Mouse (Mus musculus) frontal cortex, postnatal 36 days (tissue): ENCODE data around the gene Krtap26-1.

ENCODE experiments used
- DNase-seq, 2 experiments: peaks; one replicate each; pipeline ENCODE4 v3.0.0; 2022; ENCODE audit warnings: low spot score in 2 of 2

Krtap26-1 gene

GRCm38 (mm10) chr16:88647358-88647846, at the start of gene Krtap26-1:
TSS of gene Krtap26-1 (minus strand) at chr16:88647796.
- no peak for DNase-seq

GRCm38 (mm10) chr16:88696256-88696655, 48.7 kb upstream of the Krtap26-1 start:
- no peak for DNase-seq

GRCm38 (mm10) chr16:88681282-88681681, 33.7 kb upstream of the Krtap26-1 start:
- DNase-seq = peak in 1 of 2 experiments; percentile 4

GRCm38 (mm10) chr16:88679099-88679498, 31.5 kb upstream of the Krtap26-1 start:
- no peak for DNase-seq

- DNase-seq = no peak
These were observed 24.0 kb upstream of the Krtap26-1 start, which contains the start of gene Krtap27-1 for GRCm38 (mm10) chr16:88671571-88671970. TSS of gene Krtap27-1 (minus strand) at chr16:88671671.

GRCm38 (mm10) chr16:88657426-88657825, 9.8 kb upstream of the Krtap26-1 start:
- no peak for DNase-seq

GRCm38 (mm10) chr16:88651952-88652351, 4.4 kb upstream of the Krtap26-1 start:
- no peak for DNase-seq

- DNase-seq = no peak
These were observed 3.5 kb upstream of the Krtap26-1 start for GRCm38 (mm10) chr16:88651082-88651481.

GRCm38 (mm10) chr16:88646366-88647111, 1.1 kb downstream of the Krtap26-1 start:
- no peak for DNase-seq

- no peak for DNase-seq
These were observed 7.5 kb downstream of the Krtap26-1 start for GRCm38 (mm10) chr16:88640053-88640452.

- no peak for DNase-seq
These were observed 12.5 kb downstream of the Krtap26-1 start for GRCm38 (mm10) chr16:88635142-88635541.

GRCm38 (mm10) chr16:88631474-88631873, 16.1 kb downstream of the Krtap26-1 start:
- DNase-seq = no peak

- DNase-seq = no peak
These were observed 20.0 kb downstream of the Krtap26-1 start, which contains the start of gene 2310079G19Rik for GRCm38 (mm10) chr16:88627566-88627965. TSS of gene 2310079G19Rik (minus strand) at chr16:88627666.

GRCm38 (mm10) chr16:88612712-88613111, 34.9 kb downstream of the Krtap26-1 start:
- DNase-seq = no peak

GRCm38 (mm10) chr16:88611922-88612321, 35.7 kb downstream of the Krtap26-1 start, which contains the start of gene Krtap24-1:
TSS of gene Krtap24-1 (minus strand) at chr16:88612279.
- DNase-seq = no peak

- no peak for DNase-seq
These were observed 43.0 kb downstream of the Krtap26-1 start for GRCm38 (mm10) chr16:88604570-88604969.

- DNase-seq = no peak
These were observed 45.1 kb downstream of the Krtap26-1 start for GRCm38 (mm10) chr16:88602464-88602863.

GRCm38 (mm10) chr16:88600303-88600702, 47.3 kb downstream of the Krtap26-1 start:
- DNase-seq = no peak

GRCm38 (mm10) chr16:88599504-88600237, 47.9 kb downstream of the Krtap26-1 start:
- DNase-seq = no peak
